Mouse (Mus musculus): ENCODE measurements around the gene Rbfox1. TPM values are rescaled to one million over a fixed set of nuclear protein-coding genes. Genes with fewer than 3 reads are reported as not detected.

Gene Rbfox1
- total RNA-seq, 2 experiments from 2014 or later: 381 to 430 TPM

DNA sequence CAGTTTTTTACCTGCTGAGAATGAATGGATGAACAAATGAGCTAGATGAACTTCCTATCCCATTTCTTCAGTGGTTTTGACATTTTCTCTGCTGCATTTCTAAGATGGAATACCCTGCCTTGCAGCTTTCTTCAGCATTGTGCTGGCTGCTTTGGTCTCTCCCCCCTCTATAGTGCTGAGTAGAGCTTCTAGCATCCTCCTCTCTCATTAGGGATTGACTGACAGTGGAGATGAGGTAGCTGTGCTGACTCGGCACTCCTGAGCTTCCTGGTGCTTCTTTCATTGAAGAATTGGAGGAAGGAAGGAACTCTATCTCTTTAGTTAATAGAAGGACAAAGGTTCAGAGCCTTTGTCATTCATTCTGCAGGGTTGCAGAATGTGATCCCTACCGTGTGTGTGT, 89.0 kb downstream of the Rbfox1 start:
- no peak for DNase-seq (ENCODE audit: extremely low spot score in 1 of 2, low spot score in 1 of 2)

DNA sequence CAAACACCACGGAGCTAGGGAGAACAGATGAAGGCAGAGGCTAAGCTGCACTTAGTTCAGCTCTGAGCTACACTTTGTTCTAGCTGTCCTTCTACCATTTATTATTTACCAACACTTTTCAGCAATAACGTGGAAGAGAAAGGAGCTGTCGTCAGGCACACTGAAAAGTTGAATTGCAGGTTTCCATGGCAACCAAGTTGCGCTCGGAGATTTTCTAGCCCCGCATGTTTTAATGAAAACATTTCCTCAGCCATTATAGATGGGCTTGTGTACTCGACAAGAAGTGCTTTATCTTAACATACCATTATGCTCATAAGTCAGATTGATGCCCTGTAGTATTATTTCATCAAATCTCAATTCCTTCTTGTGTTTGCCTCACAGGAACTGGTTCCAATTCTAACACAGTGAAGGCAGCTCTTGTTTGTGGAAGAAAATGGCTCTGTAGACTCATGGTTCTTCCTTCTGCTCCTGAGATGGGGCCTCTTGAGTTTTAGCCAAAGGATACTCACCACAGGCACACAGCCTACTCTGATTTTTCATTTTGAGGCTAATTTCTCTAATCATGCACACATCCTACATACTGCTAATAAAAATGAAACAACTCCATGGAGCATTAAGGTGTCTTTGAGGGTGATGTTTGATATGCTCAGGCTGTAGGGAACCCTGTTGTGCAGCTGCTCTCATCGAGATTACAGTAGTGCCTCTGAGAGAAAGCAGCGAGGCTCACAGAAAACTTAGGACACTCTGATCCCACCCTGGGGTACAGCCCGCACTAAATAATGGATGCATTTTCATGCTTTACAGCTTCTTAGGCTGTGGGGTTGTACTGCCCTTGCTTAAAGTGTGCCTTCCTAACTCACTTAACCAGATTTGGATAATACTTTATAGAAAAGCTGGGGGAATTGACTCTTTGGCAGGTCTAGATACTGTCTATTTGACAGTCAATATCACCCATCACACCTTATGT, 107.2 kb downstream of the Rbfox1 start:
- DNase-seq (ENCODE audit: extremely low spot score in 1 of 2, low spot score in 1 of 2): no peak

DNA sequence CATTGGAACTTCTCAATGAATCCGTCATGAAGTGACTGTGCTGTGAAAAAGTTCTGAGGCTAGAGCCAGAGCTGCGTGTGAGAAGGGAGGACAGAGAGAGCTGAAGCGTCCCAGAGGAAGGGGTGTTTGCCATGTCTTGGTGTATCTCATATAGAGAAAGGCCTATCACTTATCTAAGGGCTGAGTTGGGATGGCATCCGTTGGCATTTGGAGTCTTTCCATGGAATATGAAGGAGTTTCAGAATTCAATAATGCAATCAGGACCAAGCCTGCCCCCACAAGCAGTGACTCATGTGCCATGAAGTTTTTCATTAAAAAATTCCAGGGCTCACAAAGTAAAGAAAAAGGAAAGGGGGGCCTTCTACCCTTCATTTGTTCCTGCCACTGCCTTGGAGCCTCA, 112.0 kb downstream of the Rbfox1 start:
- no peak for DNase-seq (ENCODE audit: extremely low spot score in 1 of 2, low spot score in 1 of 2)

DNA sequence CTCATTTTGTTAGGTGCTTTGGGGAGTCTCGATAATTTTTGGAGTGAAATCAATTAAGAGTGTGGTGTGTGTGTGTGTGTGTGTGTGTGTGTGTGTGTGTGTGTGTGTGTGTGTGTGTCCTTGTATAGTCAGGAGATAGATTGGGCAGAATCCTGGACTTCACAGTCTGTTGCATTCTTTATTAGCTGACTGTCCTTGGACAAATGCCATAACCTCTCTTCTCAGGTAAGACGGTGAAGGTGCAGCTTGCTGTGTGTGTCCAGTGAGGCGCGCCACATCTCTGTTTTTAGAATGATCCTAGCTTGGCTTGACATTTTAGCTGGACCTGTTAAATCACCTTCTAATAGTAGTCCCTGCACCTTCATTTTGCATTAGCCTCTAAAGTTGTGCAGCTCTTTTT, 112.5 kb downstream of the Rbfox1 start:
- DNase-seq (ENCODE audit: extremely low spot score in 1 of 2, low spot score in 1 of 2): no peak

DNA sequence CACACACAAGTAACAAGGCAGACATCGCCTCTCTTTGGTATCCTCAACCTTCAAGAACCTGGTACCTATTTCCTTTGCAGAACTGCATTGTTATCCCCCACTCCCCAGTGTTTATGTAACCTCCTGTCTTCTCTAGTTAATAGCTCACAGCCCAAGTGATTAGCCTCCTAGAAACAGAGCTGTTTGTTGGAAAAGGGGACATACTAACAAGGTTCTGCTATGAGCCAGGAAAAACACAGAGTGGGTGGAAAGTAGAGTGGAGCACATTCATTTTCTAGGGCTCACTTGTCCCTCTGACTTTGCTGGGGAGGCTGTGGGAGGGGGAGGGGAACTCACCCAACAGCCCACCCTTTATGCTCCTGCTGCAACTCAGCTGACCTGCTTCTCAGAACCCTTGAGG, 114.9 kb downstream of the Rbfox1 start:
- DNase-seq (ENCODE audit: extremely low spot score in 1 of 2, low spot score in 1 of 2): no peak

DNA sequence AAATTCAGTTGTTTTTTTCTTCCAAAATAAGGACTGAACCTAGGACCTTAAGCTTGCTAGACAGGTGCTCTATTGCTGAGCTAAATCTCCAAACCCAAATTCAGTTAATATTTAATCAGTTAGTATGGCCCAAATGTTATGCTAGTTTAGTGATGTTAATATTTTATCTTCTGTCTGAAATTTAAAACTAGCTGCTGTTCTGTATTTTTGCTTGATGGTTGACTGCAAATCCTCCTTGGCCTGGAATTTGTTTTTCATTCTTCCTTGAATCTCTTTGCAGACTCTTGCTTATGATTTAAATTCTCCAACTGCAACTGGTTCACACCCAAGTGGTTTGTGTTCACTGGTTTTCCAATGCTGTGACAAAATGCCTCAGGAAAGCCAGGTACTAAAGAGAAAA, 121.8 kb downstream of the Rbfox1 start:
- DNase-seq (ENCODE audit: extremely low spot score in 1 of 2, low spot score in 1 of 2): no peak

DNA sequence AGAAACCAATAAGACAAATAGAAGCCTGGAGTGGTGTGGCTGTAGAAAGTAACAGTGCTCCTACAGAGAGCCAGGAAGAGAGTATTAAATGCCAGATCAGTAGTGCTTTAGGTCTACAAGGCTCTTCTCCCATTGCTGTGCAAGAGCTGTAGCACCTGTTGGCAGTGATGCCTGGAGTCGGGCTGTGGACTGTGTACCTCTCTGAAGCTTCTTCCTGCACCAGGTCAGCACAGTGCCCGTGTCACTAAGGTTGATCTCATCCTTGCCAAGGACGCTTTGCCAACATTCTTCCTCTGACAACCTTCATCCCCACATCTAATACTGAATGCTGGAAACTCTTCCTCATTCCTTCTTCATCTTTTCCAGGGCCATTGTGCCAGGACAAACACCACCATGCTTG, 127.7 kb downstream of the Rbfox1 start:
- DNase-seq (ENCODE audit: extremely low spot score in 1 of 2, low spot score in 1 of 2): no peak

DNA sequence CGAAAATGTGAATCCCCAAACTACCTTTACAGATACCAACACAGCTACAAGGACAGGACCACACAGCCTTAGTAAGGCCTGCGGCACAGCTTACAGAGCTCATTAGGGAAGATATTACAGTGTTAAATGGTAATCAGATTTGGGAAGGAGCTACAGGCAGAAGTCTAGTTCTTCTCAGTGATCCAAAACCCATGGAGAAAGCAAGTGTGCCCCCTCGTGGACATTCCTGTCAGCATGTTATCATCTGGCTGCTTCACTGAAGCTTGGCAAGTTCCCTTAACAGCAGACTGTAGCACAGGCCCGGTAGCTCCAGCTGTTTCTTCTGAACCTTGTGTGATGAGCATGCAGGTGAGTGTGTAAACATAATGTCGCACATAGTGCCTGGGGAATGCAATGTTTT, 133.5 kb downstream of the Rbfox1 start:
- peak; percentile 86 to 99 for DNase-seq (ENCODE audit: extremely low spot score in 1 of 2, low spot score in 1 of 2)

DNA sequence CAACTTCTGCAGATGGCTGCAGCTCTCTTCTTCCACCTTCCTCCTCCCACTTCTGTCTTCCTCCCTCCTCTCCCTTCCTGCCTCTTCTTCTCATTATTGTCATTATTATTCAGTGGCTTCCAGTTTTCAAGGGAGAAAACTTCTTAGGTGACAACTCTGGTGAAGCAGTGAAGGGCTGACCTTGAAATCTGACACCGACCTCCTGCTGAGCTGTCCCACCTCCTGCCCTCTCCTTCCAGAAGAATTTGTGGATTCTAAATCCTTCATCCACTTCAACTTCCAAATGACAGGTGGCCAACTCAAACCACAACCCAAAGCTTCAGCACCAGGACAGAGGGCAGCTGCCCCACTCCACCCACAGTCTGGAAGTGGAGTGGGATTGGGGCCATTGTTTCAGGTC, 134.2 kb downstream of the Rbfox1 start:
- no peak for DNase-seq (ENCODE audit: extremely low spot score in 1 of 2, low spot score in 1 of 2)

DNA sequence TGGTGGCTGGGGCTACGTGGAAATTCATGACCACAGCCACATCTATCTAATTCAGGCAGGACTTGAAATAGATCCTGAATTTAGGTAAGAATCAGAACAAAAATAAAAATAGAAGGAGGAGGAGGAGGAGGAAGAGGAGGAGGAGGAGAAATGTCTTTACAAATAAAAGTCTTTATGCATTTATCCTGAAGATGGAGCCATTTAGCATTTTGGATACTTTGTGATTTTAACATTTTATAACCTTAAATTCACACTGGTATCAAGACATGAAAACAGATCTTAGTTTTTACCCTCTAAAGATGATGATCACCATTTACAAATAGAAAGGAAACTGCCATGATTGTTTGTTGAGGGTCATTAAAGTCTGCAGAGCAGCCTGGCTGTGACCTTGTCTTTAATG, 146.1 kb downstream of the Rbfox1 start:
- DNase-seq (ENCODE audit: extremely low spot score in 1 of 2, low spot score in 1 of 2): no peak

DNA sequence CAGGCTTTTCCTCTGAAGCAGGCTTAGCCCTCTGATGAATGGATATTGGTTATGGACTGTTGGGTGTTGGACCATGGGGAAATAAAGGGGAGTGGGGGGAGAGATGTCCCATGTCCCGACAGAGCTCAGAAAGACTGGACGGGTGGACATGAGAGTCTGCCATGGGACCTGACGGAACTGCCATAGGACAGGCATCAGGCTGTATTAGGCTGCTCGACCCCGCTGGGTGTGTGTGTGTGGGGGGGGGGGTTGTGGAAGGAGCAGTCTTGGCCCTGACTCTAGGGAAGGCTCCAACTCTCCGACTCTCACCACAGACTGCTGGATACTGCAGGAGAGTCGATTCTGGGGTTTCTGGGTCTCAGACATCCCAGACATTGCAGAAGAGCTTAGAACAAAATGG, 147.4 kb downstream of the Rbfox1 start:
- DNase-seq (ENCODE audit: extremely low spot score in 1 of 2, low spot score in 1 of 2): no peak

DNA sequence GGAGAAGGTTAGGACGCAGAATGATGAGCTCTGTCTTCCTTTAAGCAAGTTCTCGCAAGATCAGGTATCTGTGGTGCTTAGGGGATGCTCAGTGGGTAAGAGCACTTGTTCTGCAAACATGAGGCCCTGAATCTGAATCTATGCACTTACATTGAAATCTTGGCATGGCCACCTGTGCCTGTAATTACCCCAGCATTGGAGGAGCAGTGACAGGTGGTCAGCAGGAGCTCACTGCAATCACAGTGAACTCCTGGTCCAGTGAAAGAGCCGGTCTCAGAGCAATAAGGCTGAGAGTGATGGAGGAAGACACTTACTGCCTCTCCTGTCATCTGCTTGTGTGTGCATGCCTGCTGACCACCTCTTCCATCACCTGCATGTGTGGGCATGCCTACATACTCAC, 149.7 kb downstream of the Rbfox1 start:
- no peak for DNase-seq (ENCODE audit: extremely low spot score in 1 of 2, low spot score in 1 of 2)

DNA sequence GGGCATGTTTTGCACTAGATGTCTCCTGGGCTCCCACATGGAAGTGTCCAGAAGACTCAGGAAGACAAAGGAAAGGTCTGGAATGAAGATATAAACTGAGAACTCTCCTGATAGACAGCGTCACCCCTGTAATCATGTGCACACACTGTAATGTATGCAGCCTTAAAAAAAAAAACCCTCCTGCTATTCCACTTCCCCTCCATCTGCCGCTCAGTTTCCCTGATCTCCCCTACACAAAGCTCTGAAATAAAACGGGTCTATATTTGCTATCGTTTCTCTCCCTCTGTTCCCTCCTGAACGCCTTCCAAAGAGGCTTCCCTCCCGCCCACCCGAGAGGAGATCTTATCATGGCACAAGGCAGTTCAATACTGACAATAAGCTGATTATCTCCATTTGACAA, 151.9 kb downstream of the Rbfox1 start:
- DNase-seq (ENCODE audit: extremely low spot score in 1 of 2, low spot score in 1 of 2): no peak

DNA sequence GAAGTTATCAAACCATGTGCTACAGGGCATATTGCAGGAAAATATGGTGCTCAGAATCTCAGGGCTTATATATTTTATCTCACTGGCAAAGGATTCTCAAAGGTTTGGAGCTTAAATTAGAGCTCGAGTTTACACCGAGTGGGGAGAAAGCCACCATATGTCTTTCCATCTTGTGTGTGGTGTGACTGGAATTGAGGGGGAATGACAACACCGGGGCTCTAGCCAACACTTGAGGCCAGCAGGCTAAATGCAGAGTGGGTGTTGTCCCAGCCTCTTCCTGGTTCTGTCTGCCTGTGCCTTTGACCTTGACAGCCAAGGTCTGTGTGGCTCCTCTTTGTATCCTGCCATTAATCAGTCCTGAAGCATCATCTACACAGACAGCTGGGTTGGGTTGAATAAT, 157.6 kb downstream of the Rbfox1 start:
- no peak for DNase-seq (ENCODE audit: extremely low spot score in 1 of 2, low spot score in 1 of 2)

DNA sequence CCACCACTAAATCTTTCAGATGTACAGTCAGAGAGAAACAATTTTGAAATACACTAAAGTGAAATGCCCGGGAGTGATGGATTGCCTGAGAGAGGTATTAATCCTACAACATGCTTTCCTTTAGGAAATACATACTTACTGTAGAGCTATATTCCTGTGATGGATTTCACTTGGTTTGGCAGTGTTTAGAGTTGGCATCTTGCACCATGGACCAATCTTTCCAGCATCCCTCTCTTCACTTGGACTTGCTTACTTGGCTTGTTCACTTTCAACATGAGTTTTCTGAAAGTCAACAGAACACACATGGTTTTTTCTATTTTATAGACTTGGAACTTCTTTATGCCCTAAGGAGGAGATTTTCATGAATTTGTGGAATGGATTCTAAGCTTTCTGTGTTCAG, 163.4 kb downstream of the Rbfox1 start:
- DNase-seq (ENCODE audit: extremely low spot score in 1 of 2, low spot score in 1 of 2): no peak

DNA sequence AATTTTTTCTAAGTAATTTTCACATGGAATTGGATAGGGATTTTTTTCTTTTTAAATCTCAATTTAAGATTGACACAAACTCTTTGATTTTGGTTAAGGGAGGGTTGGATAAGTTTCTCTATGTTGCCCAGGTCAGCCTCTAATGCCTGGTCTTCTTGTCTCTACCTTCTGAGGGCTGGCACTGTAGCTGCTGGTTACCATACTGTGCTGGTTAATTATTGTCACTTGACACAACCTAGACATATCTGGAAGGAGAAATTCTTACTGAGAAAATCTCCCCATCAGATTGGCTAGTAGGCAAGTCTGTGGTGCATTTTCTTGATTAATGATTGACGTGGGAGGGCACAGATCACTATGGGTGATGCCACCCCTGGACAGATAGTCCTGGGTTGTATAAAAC, 177.3 kb downstream of the Rbfox1 start:
- DNase-seq (ENCODE audit: extremely low spot score in 1 of 2, low spot score in 1 of 2): no peak

DNA sequence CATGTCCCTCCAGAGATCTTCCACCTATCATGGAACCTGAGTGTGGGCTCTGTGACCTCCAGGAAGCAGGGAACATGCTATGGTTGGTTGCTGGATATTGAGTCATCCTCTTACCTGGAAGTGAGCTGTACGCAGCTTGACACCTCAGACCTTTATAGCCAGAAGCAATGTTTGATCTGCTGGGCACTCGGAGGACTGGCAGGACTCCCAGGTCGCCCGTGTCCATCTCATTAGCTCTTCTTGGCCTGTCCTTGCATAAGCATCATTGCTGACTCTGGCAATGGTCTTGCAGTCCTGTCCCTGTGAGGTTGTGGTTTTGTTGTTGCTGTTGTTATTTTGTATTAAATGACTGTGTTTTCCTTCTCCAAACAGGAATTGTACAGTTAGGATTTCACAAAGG, 180.3 kb downstream of the Rbfox1 start:
- no peak for DNase-seq (ENCODE audit: extremely low spot score in 1 of 2, low spot score in 1 of 2)

DNA sequence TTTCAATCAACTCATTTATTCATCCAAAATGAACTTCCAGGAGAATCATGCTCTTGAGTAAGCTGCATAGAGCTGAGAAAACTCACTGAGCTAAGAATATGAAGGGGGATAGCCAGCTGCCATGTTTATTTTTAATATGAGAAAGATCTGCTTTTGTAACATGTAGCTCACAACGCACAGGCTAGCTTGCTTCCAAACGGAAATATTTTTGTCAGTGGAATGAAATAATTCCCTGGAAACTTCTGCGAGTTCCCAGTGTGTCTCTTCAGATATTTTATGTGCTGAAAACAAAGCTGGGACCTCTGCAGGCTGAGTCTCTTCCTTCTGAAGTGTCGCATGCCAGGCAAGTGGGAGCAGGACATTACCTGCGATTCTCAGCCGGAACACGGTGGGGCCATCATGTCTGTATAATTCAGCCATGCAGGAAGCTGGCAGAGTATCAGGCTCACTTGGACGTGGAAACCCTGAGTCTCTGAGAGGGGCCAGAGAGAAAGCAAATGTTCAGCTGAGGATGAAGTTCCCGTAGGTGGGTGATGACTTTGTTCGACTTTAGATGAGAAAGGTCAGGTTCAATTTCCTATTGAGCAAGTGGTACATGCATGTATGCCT, 190.4 kb downstream of the Rbfox1 start:
- DNase-seq (ENCODE audit: extremely low spot score in 1 of 2, low spot score in 1 of 2): no peak

DNA sequence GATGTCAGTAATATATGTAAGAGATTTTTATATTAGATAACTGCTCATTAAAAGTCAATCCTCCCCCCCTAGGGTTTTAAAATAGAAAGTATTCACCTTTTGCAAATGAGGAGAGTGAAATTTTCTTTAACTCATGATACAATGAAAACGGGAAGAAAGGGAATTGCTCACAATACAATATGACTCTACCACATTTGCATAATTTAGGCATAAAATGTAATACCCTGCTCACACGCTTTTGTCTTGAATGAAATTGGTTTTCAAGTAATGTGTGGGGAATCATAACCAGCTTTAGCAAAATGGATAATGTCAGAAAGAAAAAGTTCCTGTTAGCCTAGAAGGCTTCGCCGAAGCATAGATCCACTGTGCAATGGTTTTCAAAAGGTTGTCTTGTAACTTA, 193.9 kb downstream of the Rbfox1 start:
- no peak for DNase-seq (ENCODE audit: extremely low spot score in 1 of 2, low spot score in 1 of 2)

DNA sequence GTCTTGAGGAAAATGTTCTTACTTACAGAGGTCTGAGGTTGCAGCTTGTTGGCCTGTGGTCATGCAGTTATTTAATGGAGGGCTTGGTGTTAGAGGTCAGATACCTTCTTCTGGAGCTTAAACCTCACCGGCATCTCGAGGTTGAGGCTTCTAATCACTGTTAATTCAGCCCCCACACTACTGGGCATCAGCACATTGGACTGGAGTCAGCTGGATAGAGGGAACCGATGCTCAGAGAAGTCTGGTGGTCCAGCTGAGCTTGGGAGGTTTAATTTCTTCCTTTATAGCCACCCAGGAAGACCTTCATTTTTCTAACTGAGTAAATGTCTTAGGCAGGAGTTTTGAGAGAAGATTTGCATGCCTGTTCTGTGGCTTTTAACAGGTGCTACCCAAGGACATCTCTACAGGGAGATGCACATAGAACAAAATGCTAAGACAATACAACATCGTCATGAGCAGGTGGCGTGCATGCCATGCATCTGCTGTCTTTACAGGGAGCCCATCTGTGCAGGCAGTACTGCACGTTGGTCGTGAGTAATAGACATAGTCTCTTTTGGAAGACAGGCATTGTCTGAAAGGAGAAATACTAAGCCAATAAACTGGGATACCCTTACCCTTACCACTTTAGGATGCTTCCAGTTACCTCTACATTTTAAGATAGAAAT, 199.7 kb downstream of the Rbfox1 start:
- DNase-seq (ENCODE audit: extremely low spot score in 1 of 2, low spot score in 1 of 2): peak; percentile 37 to 48

DNA sequence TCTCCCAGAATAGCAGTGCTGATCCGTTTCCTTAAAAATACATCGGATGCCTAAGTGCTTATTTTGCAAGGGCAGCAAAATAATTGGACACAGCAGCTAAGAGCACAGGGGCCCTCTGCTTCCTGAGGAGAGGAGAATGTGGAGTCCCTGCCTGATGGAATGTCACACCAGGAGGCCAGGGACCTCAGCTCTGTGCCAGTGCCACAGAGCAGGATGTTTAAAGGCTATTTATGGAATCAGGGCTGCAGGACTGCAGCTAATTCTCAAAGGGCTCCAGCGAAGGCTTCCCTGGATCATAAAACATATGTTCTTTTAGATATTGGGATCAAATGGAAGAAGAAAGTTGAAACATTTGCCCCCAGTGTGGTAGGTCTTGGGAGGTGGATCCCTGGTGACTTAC, 201.0 kb downstream of the Rbfox1 start:
- DNase-seq (ENCODE audit: extremely low spot score in 1 of 2, low spot score in 1 of 2): no peak
